Mouse (Mus musculus) lung, postnatal 14 days (tissue): Measurements from ENCODE around the gene Ilf2.
A peak's percentile ranks its signal among the peaks of the same experiment; 100 is the strongest.

Source experiments
- DNase-seq: peaks from one replicate; pipeline ENCODE4 v3.0.0; 2021

The Ilf2 gene

GRCm38 (mm10) chr3:90475831-90476611 is at the start of gene Ilf2:
Ilf2 (plus strand) TSS chr3:90476126.
- DNase-seq = peak; percentile 96

- DNase-seq = no peak
Measured at GRCm38 (mm10) chr3:90427574-90427973, 48.4 kb upstream of the Ilf2 start.

- no peak for DNase-seq
Measured at GRCm38 (mm10) chr3:90428186-90428585, 47.7 kb upstream of the Ilf2 start.

GRCm38 (mm10) chr3:90429576-90429975 is 46.4 kb upstream of the Ilf2 start:
- no peak for DNase-seq

GRCm38 (mm10) chr3:90432348-90432747 is 43.6 kb upstream of the Ilf2 start:
- DNase-seq = no peak

- peak; percentile 44 for DNase-seq
Measured at GRCm38 (mm10) chr3:90432811-90433219, 43.1 kb upstream of the Ilf2 start.

- peak; percentile 100 for DNase-seq
Measured at GRCm38 (mm10) chr3:90433381-90434020, 42.4 kb upstream of the Ilf2 start, which contains the start of gene Ints3. Ints3 (minus strand) TSS chr3:90433622.

GRCm38 (mm10) chr3:90434073-90434730 is 41.7 kb upstream of the Ilf2 start:
- DNase-seq = peak; percentile 73

GRCm38 (mm10) chr3:90437131-90437530 is 38.8 kb upstream of the Ilf2 start:
- no peak for DNase-seq

- no peak for DNase-seq
Measured at GRCm38 (mm10) chr3:90440756-90441155, 35.2 kb upstream of the Ilf2 start.

- no peak for DNase-seq
Measured at GRCm38 (mm10) chr3:90443977-90444376, 31.9 kb upstream of the Ilf2 start.

GRCm38 (mm10) chr3:90445417-90446200 is 30.3 kb upstream of the Ilf2 start:
- DNase-seq = no peak

- peak; percentile 90 for DNase-seq
Measured at GRCm38 (mm10) chr3:90446389-90447122, 29.4 kb upstream of the Ilf2 start.

GRCm38 (mm10) chr3:90447123-90447494 is 28.8 kb upstream of the Ilf2 start:
- DNase-seq = peak; percentile 29

GRCm38 (mm10) chr3:90448626-90449025 is 27.3 kb upstream of the Ilf2 start:
- DNase-seq = no peak

- no peak for DNase-seq
Measured at GRCm38 (mm10) chr3:90450874-90451273, 25.1 kb upstream of the Ilf2 start.

- DNase-seq = no peak
Measured at GRCm38 (mm10) chr3:90451396-90452095, 24.4 kb upstream of the Ilf2 start.

GRCm38 (mm10) chr3:90454931-90455330 is 21.0 kb upstream of the Ilf2 start:
- DNase-seq = no peak

GRCm38 (mm10) chr3:90459727-90460126 is 16.2 kb upstream of the Ilf2 start:
- no peak for DNase-seq

GRCm38 (mm10) chr3:90460315-90460714 is 15.6 kb upstream of the Ilf2 start:
- DNase-seq = no peak

GRCm38 (mm10) chr3:90461935-90462334 is 14.0 kb upstream of the Ilf2 start:
- no peak for DNase-seq

- DNase-seq = no peak
Measured at GRCm38 (mm10) chr3:90462579-90462978, 13.3 kb upstream of the Ilf2 start.
